Mouse (Mus musculus): ENCODE results near the gene H2-Eb1. TPM values are rescaled to one million over a fixed set of nuclear protein-coding genes. Genes with fewer than 3 reads are reported as not detected.

H2-Eb1 gene
- total RNA-seq, 4 experiments from 2014 or later = 83.6 to 191 (median 159) TPM

DNA sequence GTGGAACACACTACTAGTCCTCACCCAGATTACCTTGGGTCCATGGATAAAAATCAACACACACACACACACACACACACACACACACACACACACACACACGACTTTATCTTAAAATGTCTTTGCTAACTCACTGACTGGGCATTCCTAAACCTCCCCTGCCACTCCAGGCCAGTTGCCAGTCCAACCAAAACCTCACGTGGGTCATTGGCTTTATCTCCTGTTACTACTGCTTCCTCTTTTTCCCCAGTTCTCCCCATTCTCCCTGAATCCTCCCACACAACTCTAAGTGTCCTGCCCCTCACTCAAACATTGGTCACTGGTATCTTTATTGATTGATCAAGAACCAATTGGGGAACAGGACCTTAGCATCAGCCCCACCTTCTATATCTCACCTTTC lies 11.6 kb downstream of the H2-Eb1 start:
- no peak for DNase-seq

DNA sequence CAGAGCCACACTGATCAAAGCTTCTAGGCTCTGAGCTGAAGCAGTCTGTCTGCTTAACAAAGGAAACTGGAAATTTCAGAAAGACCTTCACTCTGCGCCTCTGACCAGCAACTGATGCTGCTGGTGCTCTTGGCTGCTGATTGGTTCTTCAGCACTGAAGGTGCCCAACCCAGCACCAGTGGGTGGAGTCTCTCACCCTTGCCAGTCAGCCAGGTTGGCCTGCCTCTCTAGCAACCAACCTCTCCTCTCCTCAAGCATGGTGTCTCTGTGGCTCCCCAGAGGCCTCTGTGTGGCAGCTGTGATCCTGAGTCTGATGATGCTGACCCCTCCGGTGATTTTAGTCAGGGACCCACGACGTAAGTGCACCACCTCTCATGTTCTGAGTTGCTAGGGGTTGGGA lies 19.8 kb downstream of the H2-Eb1 start, which contains the start of gene H2-Eb2:
Gene H2-Eb2 (plus strand): TSS at position 230 of the 400 bp plus-strand sequence.
- DNase-seq = no peak

GRCm38 (mm10) chr17:34326373-34326772 lies 20.7 kb downstream of the H2-Eb1 start:
- DNase-seq = no peak

GRCm38 (mm10) chr17:34329807-34330206 lies 24.1 kb downstream of the H2-Eb1 start:
- no peak for DNase-seq

DNA sequence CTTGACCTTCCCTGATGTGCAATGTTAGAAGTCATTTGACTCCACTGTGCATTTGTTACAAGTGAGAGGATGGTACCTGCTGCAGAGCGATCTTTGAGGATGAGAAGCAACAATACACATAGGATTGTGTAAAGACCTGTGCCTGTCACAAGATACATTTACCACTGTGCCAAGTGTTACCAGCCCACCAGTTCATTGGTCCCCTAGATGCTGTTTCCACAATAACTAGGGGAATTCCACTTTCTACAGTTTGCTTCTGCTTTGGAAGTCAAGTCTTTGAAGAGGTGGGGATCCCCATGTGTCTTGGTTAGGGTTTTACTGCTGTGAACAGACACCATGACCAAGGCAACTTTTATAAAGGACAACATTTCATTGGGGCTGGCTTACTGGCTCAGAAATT lies 25.5 kb downstream of the H2-Eb1 start:
- DNase-seq = no peak

DNA sequence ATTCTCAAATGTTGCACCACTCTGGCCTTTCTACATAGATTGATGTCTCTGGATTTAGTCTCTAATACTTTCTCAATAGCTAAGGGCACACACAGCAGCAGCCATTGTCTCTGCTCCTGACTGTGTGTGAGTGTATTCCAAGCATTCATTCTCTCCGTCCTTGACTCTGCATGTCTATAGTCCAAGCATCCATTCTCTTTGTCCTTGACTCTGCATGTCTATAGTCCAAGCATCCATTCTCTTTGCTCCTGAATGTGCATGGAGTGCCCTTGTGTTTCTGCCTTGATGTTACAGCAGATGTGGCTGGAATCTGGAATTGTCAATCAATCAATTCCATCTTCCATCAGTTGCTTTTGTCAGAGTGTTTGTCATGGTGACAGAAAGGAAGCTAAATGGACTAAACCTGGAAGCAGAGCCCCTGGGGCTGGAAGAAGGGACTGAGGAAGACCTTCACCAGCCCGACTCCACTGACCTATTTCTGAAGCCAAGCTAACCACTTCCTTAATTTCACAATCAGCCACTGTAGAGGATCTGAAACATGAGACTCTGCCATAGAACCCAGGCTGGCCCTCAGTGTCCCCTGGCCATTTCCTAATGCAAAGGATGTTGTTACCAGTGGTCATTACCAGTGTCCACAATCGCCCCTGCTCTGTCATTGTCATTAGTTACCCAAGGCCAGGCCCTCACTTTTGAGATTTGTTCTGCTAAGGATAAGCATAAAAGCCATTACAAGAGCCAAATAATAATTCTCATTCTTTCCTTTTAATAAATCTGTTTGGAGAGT lies 35.1 kb downstream of the H2-Eb1 start:
- no peak for DNase-seq

DNA sequence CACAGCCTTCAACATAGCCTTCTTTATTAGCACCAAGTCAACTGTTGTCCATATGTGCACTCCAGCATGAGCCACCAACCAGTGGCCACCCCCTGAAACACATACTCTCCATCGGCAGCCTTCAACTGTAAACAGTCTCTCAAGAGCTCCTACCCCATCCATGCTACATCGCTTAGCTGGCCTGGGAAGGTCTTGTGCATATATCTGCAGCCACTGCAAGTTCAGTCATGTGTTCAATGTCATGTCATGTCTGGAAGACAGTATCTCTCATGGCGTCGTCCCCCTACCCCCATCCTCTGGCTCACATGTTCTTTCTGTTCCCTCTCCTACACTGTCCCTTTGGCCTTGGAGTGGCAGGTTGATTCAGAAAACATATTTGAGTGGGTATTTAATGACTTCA lies 39.2 kb downstream of the H2-Eb1 start:
- no peak for DNase-seq

- DNase-seq = no peak
Measured at GRCm38 (mm10) chr17:34345486-34345885, 39.8 kb downstream of the H2-Eb1 start.

DNA sequence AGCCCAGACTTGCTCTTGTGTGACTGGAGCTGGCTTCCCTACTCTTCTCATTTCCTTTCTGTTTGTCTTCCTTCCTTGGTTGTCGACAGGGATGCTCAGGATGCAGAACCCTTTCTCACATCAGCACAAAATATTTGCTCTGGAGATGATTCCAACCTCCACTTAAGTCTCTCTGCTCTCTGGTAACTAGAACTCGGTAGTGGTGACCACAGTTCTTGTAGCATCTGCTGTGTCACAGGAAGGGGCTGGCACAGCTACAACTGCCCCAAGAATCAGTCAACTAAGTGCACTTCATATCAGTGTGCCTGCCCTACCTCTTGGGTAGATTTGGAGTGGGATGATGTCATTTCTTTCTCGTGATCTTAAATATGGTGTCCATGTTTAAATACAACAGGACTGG lies 40.4 kb downstream of the H2-Eb1 start:
- DNase-seq = no peak

- DNase-seq = peak; percentile 15
Measured at GRCm38 (mm10) chr17:34347606-34348308, 42.1 kb downstream of the H2-Eb1 start.

DNA sequence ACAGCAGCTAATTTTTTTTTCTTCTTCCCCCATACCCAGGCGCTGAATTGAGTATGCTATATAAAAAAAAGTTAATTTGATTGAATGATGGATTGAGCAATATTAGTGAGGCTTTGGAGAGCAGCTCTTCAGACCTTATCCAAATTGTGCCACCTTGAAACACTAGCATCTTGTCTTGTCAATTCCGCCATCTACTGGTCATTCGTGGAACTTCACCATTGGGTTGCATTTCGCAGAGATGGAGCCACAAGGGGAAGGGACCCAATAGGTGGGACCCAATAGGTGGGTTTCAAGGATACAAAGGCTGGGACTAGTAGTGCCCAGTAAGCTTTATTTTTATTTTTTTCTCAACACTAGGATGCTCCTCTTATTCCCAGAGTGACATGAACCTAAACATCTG lies 43.8 kb downstream of the H2-Eb1 start:
- peak; percentile 30 for DNase-seq

DNA sequence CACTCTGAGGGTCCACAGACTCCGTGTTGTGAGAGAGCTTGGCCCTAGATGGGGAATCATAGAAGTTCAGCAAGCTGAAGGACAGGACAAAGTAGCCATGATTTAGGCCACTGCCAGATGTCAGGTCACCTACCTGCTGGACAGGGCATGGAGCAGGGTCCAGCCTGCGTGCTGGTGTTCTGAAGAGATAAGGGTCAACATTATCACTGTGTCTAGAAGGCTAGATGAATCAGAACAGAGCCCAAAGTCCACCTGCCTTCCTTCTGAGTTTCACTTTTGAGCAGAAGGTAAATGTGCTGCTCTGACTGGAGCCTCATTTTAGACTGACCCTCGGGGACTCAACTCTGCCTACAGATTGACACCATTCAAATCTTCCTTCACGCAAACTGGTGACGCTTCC lies 48.9 kb downstream of the H2-Eb1 start, which contains the start of gene Btnl2:
Gene Btnl2 (plus strand): TSS at position 284 of the 400 bp plus-strand sequence.
- no peak for DNase-seq

- DNase-seq = no peak
Measured at GRCm38 (mm10) chr17:34354940-34355339, 49.3 kb downstream of the H2-Eb1 start.

DNA sequence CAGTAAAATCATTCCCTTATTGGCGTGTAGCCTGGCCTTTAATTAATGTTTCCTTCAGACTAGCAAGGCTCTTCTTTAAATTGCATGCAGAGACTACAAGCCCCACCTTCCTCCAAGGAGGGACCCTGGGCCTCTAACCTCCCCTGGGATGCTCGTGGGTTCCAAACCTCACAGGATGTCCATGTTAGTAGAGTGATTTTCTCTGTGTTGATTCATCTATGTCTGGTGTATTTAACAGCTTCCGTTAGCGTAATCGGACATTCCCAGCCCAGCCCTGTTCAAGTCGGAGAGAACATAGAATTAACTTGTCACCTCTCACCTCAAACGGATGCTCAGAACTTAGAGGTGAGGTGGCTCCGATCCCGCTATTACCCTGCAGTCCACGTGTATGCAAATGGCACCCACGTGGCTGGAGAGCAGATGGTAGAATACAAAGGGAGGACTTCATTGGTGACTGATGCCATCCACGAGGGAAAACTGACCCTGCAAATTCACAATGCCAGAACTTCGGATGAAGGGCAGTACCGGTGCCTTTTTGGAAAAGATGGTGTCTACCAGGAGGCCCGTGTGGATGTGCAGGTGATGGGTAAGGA lies 57.4 kb downstream of the H2-Eb1 start:
- no peak for DNase-seq

- DNase-seq = no peak
Measured at GRCm38 (mm10) chr17:34363676-34364310, 58.1 kb downstream of the H2-Eb1 start.

DNA sequence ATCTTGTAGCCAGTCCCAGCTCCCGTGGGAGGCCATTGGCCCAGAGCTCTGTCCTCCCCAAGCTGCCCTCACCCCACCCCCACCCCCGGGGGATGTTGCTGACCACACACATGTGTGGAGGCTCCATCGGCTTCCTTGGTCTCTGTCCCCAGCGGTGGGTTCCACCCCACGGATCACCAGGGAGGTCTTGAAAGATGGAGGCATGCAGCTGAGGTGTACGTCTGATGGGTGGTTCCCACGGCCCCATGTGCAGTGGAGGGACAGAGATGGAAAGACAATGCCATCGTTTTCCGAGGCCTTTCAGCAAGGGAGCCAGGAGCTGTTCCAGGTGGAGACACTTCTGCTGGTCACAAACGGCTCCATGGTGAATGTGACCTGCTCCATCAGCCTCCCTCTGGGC lies 59.4 kb downstream of the H2-Eb1 start:
- no peak for DNase-seq

Other genes starting within 250 kb of the H2-Eb1 start
- 1 to 10 TPM in 1 of 4 experiments, under 1 TPM in 3; 0.24 to 1.1 (median 0.64) TPM for gene H2-Oa, start 213.5 kb upstream of the H2-Eb1 start, total RNA-seq (2022)
- gene H2-DMa, start 186.3 kb upstream of the H2-Eb1 start, total RNA-seq (2022) = 10 to 100 TPM; 12.2 to 24.6 (median 21.1) TPM
- 100 to 1,000 TPM; 185 to 240 (median 215) TPM for gene Brd2, start 183.2 kb upstream of the H2-Eb1 start, total RNA-seq (2022)
- 1 to 10 TPM; 2.0 to 4.5 (median 4.0) TPM for gene H2-DMb2, start 162.6 kb upstream of the H2-Eb1 start, total RNA-seq (2022)
- gene H2-DMb1, start 152.8 kb upstream of the H2-Eb1 start, total RNA-seq (2022) = 10 to 100 TPM in 2 of 4 experiments, 1 to 10 TPM in 2; 5.2 to 11.5 (median 10.5) TPM
- gene Tap1, start 118.3 kb upstream of the H2-Eb1 start, total RNA-seq (2022) = 10 to 100 TPM; 19.5 to 22.2 (median 21.3) TPM
- gene Psmb9, start 118.1 kb upstream of the H2-Eb1 start, total RNA-seq (2022) = 10 to 100 TPM; 16.7 to 30.6 (median 25.5) TPM
- 10 to 100 TPM; 30.4 to 41.2 (median 36.4) TPM for gene Psmb8, start 108.1 kb upstream of the H2-Eb1 start, total RNA-seq (2022)
- 10 to 100 TPM; 53.9 to 71.1 (median 67.2) TPM for gene Tap2, start 102.3 kb upstream of the H2-Eb1 start, total RNA-seq (2022)
- gene H2-Ob, start 67.0 kb upstream of the H2-Eb1 start, total RNA-seq (2022) = 1 to 10 TPM; 1.3 to 1.8 (median 1.5) TPM
- gene H2-Ab1, start 48.2 kb upstream of the H2-Eb1 start, total RNA-seq (2022) = 100 to 1,000 TPM in 3 of 4 experiments, 10 to 100 TPM in 1; 62.4 to 146 (median 115) TPM
- 100 to 1,000 TPM in 3 of 4 experiments, 10 to 100 TPM in 1; 77.6 to 181 (median 140) TPM for gene H2-Aa, start 18.0 kb upstream of the H2-Eb1 start, total RNA-seq (2022)
- not detected for gene H2-Eb2, start 19.8 kb downstream of the H2-Eb1 start, total RNA-seq (2022)
- gene Btnl2, start 49.0 kb downstream of the H2-Eb1 start, total RNA-seq (2022) = under 1 TPM; 0.40 to 0.90 (median 0.57) TPM
- not detected for gene Btnl1, start 71.3 kb downstream of the H2-Eb1 start, total RNA-seq (2022)
- 1 to 10 TPM; 1.7 to 8.6 (median 5.6) TPM for gene BC051142, start 93.0 kb downstream of the H2-Eb1 start, total RNA-seq (2022)
- not detected for gene Btnl4, start 171.5 kb downstream of the H2-Eb1 start, total RNA-seq (2022)
- gene Btnl6, start 211.5 kb downstream of the H2-Eb1 start, total RNA-seq (2022) = not detected

Data from adrenal gland, adult 8-10 months (tissue).